Mouse (Mus musculus) MEL (cell line): ENCODE data around the gene B230307C23Rik. TPM values are rescaled to one million over a fixed set of nuclear protein-coding genes. Genes with fewer than 3 reads are reported as not detected.

Source experiments
- DNase-seq: peaks from one replicate; pipeline ENCODE4 v3.0.0; 2011; ENCODE audit warnings: low read depth, low spot score
- H3K27ac ChIP-seq: 2 replicates; pipeline ENCODE4 v1.5.1; 2012; ENCODE audit warnings: low read depth, mild to moderate bottlenecking, control low read depth, low read length, moderate library complexity; ENCODE audit not compliant: control insufficient read depth
- H3K27me3 ChIP-seq, 2 experiments: fragments of 150-350 bp in 1 of 2; sonication (generic) in 1 of 2; 2 replicates each; pipeline ENCODE4 v1.6.1; 2012; ENCODE audit warnings: low read length in 2 of 2, mild to moderate bottlenecking in 2 of 2, improper control_type of control experiment in 1 of 2, moderate library complexity in 1 of 2; ENCODE audit not compliant: insufficient read depth in 2 of 2, control insufficient read depth in 1 of 2
- H3K36me3 ChIP-seq, 2 experiments: 2 replicates each; pipeline ENCODE4 v1.6.1; 2012 to 2014; ENCODE audit warnings: low read length in 2 of 2, improper control_type of control experiment in 1 of 2, inconsistent platforms in 1 of 2, mild to moderate bottlenecking in 1 of 2; ENCODE audit not compliant: insufficient read depth in 2 of 2, control insufficient read depth in 1 of 2
- H3K4me1 ChIP-seq, 2 experiments: fragments of 150-350 bp in 1 of 2; sonication (generic) in 1 of 2; 2 replicates each; pipeline ENCODE4 v1.6.1; 2012; ENCODE audit warnings: low read length in 2 of 2, improper control_type of control experiment in 1 of 2, mild to moderate bottlenecking in 1 of 2; ENCODE audit not compliant: insufficient read depth in 2 of 2, control insufficient read depth in 1 of 2
- H3K4me3 ChIP-seq, 2 experiments: fragments of 150-350 bp in 1 of 2; sonication (generic) in 1 of 2; 2 replicates each; pipeline ENCODE4 v1.5.1; 2012; ENCODE audit warnings: low read depth in 2 of 2, low read length in 2 of 2, mild to moderate bottlenecking in 2 of 2, moderate library complexity in 2 of 2, control low read depth in 1 of 2, improper control_type of control experiment in 1 of 2; ENCODE audit not compliant: control insufficient read depth in 1 of 2, insufficient read depth in 1 of 2
- H3K79me2 ChIP-seq: 2 replicates; pipeline ENCODE4 v1.6.1; 2012; ENCODE audit warnings: mild to moderate bottlenecking, low read length, moderate library complexity; ENCODE audit not compliant: control insufficient read depth, poor library complexity, insufficient read depth
- H3K9ac ChIP-seq: 2 replicates; pipeline ENCODE4 v1.6.1; 2012; ENCODE audit warnings: low read depth, mild to moderate bottlenecking, control low read depth, low read length, moderate library complexity; ENCODE audit not compliant: control insufficient read depth, poor library complexity, severe bottlenecking
- H3K9me3 ChIP-seq: fragments of 150-350 bp; sonication (generic); replicated peaks from 2 replicates; pipeline ENCODE4 v1.6.1; 2012; ENCODE audit warnings: mild to moderate bottlenecking, low read length, improper control_type of control experiment, moderate library complexity; ENCODE audit not compliant: insufficient read depth
- BHLHE40 ChIP-seq: IDR thresholded peaks from 2 replicates; pipeline ENCODE4 v1.6.1; 2012; ENCODE audit warnings: low read depth, mild to moderate bottlenecking, inconsistent platforms, low read length, improper control_type of control experiment, borderline replicate concordance
- CHD1 ChIP-seq: IDR thresholded peaks from 2 replicates; pipeline ENCODE4 v1.6.1; 2012; ENCODE audit warnings: low read depth, mild to moderate bottlenecking, inconsistent platforms, low read length, improper control_type of control experiment
- CHD2 ChIP-seq: IDR thresholded peaks from 2 replicates; pipeline ENCODE4 v1.6.1; 2011; ENCODE audit warnings: low read length, improper control_type of control experiment
- E2F4 ChIP-seq: IDR thresholded peaks from 2 replicates; pipeline ENCODE4 v1.6.1; 2011; ENCODE audit warnings: low read depth, low read length, improper control_type of control experiment, borderline replicate concordance
- ELF1 ChIP-seq: IDR thresholded peaks from 2 replicates; pipeline ENCODE4 v1.6.1; 2014; ENCODE audit warnings: low read depth, mild to moderate bottlenecking, inconsistent platforms, low read length, improper control_type of control experiment, moderate library complexity
- EP300 ChIP-seq, 2 experiments: IDR thresholded peaks; 2 replicates each; pipeline ENCODE4 v1.6.1; 2011; ENCODE audit warnings: improper control_type of control experiment in 2 of 2, low read length in 2 of 2, low read depth in 1 of 2, mild to moderate bottlenecking in 1 of 2
- ETS1 ChIP-seq: IDR thresholded peaks from 2 replicates; pipeline ENCODE4 v1.6.1; 2012; ENCODE audit warnings: low read depth, mild to moderate bottlenecking, inconsistent platforms, low read length, improper control_type of control experiment, moderate library complexity
- GABPA ChIP-seq: IDR thresholded peaks from 2 replicates; pipeline ENCODE4 v1.6.1; 2012; ENCODE audit warnings: low read depth, mild to moderate bottlenecking, inconsistent platforms, low read length, improper control_type of control experiment, moderate library complexity
- GATA1 ChIP-seq: IDR thresholded peaks from 2 replicates; pipeline ENCODE4 v1.6.1; 2011; ENCODE audit warnings: low read depth, low read length, improper control_type of control experiment
- JUND ChIP-seq: IDR thresholded peaks from 2 replicates; pipeline ENCODE4 v1.6.1; 2011; ENCODE audit warnings: low read depth, mild to moderate bottlenecking, improper control_type of control experiment, low read length
- MEF2A ChIP-seq: IDR thresholded peaks from 2 replicates; pipeline ENCODE4 v1.6.1; 2014; ENCODE audit warnings: low read depth, mild to moderate bottlenecking, inconsistent platforms, low read length, improper control_type of control experiment; ENCODE audit not compliant: poor library complexity, insufficient replicate concordance, severe bottlenecking; ENCODE audit errors: extremely low read depth
- MXI1 ChIP-seq: IDR thresholded peaks from 2 replicates; pipeline ENCODE4 v1.6.1; 2011; ENCODE audit warnings: mild to moderate bottlenecking, low read depth, low read length, improper control_type of control experiment
- MYB ChIP-seq: IDR thresholded peaks from 2 replicates; pipeline ENCODE4 v1.6.1; 2011; ENCODE audit warnings: mild to moderate bottlenecking, low read depth, low read length, improper control_type of control experiment
- NRF1 ChIP-seq: IDR thresholded peaks from 2 replicates; pipeline ENCODE4 v1.6.1; 2014; ENCODE audit warnings: low read depth, mild to moderate bottlenecking, inconsistent platforms, low read length, improper control_type of control experiment, moderate library complexity; ENCODE audit not compliant: poor library complexity, insufficient read depth, severe bottlenecking
- POLR2A ChIP-seq, 2 experiments: IDR thresholded peaks; 2 replicates each; pipeline ENCODE4 v1.6.1; 2011 to 2012; ENCODE audit warnings: low read length in 2 of 2, mild to moderate bottlenecking in 2 of 2, control low read depth in 1 of 2, improper control_type of control experiment in 1 of 2, low read depth in 1 of 2, moderate library complexity in 1 of 2; ENCODE audit not compliant: control insufficient read depth in 1 of 2, insufficient read depth in 1 of 2, poor library complexity in 1 of 2
- POLR2AphosphoS2 ChIP-seq: IDR thresholded peaks from 2 replicates; pipeline ENCODE4 v1.6.1; 2011; ENCODE audit warnings: low read length, improper control_type of control experiment
- POLR2AphosphoS5 ChIP-seq: IDR thresholded peaks from 2 replicates; pipeline ENCODE4 v1.6.1; 2012; ENCODE audit warnings: low read depth, borderline replicate concordance, mild to moderate bottlenecking, inconsistent platforms, low read length, moderate library complexity, mixed read lengths
- RAD21 ChIP-seq: IDR thresholded peaks from 2 replicates; pipeline ENCODE4 v1.6.1; 2011; ENCODE audit warnings: mild to moderate bottlenecking, low read depth, low read length, improper control_type of control experiment
- TAL1 ChIP-seq: IDR thresholded peaks from 2 replicates; pipeline ENCODE4 v1.6.1; 2012; ENCODE audit warnings: mild to moderate bottlenecking, inconsistent platforms, low read length, moderate library complexity, mixed read lengths
- USF2 ChIP-seq, 2 experiments: IDR thresholded peaks; 2 replicates each; pipeline ENCODE4 v1.6.1; 2011 to 2012; ENCODE audit warnings: improper control_type of control experiment in 2 of 2, low read length in 2 of 2, borderline replicate concordance in 1 of 2, inconsistent platforms in 1 of 2, low read depth in 1 of 2, mild to moderate bottlenecking in 1 of 2; ENCODE audit not compliant: insufficient read depth in 1 of 2
- ZKSCAN1 ChIP-seq: IDR thresholded peaks from 2 replicates; pipeline ENCODE4 v1.6.1; 2012; ENCODE audit warnings: low read depth, mild to moderate bottlenecking, inconsistent platforms, low read length, improper control_type of control experiment, moderate library complexity
- ZMIZ1 ChIP-seq: IDR thresholded peaks from 2 replicates; pipeline ENCODE4 v1.6.1; 2012; ENCODE audit warnings: low read depth, mild to moderate bottlenecking, inconsistent platforms, low read length, improper control_type of control experiment, moderate library complexity
- ZNF384 ChIP-seq: IDR thresholded peaks from 2 replicates; pipeline ENCODE4 v1.6.1; 2012; ENCODE audit warnings: low read depth, mild to moderate bottlenecking, inconsistent platforms, low read length, improper control_type of control experiment
- polyA plus RNA-seq, 2 experiments: library from polyadenylated mRNA; stranded (reverse) in 1 of 2; unstranded in 1 of 2; fragments of >175 nt in 1 of 2; fragments of >200 nt in 1 of 2; gene quantifications; 2 replicates each; pipeline versions ENCODE4 v1.2.1 to v1.2.4; 2012; ENCODE audit warnings: low replicate concordance in 2 of 2, low read depth in 1 of 2; ENCODE audit not compliant: insufficient read length in 2 of 2, insufficient read depth in 1 of 2, missing spikeins in 1 of 2
- total RNA-seq: library from RNA; depleted of rRNA; stranded (reverse); fragments of 300-350 nt; gene quantifications from 2 replicates; pipeline ENCODE4 v1.2.3, GENCODE M21; 2012

The B230307C23Rik gene
- total and polyA plus RNA-seq, 3 experiments = 27.4 to 54.8 TPM; not detected in 1

DNA sequence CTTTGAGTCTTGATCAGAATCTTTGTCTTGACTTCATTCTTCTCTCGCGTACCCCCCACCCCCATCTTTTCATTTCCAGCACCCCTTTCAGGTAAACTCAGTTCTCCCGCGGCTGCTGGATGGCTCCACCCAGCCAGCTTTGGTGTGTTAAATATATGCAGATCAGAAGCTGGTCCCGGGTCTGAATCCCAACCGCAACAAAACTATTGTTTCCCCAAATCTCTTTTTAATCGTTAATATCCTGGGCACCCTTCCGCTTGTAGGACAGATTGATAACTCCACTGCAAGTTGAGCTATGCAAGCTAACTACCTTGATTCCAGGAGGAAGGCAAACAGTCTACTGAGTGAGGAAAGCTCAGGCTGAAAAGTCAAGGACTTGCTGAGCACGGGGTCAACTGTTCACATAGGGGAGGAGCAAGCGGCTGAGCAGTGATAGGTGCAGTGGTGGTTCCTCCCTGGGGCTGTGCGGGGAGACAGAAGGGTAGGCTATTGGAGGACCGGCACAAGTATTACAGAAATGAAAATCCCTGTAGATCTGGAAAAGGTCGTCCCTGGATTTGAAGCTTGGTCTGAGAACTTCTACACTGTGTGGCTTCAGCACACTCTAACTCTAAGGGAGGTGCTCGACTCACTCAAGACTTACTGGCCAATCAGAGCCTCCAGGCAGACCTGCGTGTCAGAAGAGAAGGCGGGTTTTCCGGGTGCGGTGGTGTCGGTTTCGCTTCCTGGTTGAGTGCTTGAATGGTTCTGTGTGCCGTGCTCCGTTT is at the start of gene B230307C23Rik (continued):
- TF ChIP-seq GATA1 = no peak
- no peak for TF ChIP-seq MEF2A
- TF ChIP-seq RAD21 = no peak
- no peak for TF ChIP-seq TAL1

DNA sequence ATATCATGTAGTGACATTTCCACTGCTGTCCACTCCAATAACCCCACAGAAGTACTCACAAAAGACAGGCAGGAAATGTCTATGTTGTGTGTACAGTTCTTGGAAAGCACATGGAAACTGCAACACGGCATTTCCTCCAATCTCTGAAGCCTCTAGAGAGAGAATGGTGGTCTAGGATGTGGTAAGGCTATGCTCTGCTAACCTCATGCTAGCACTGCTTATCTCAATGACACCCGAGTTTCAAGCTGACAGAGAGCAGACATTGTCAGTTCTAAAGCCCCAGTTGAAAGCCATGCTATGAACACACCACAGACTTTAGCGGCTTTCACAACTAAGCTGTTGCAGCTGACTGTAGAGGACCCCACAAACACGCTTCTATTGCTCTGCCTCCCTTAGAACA is 48.3 kb upstream of the B230307C23Rik start:
- Histone ChIP-seq H3K9me3 (no peaks in the 10 kb centered on the region), H3K9ac (no peak overlapping the region), H3K4me1 (peaks cover 0 to 2% of the 10 kb centered on the region in 2 experiments; a peak in 2 of 4 replicates), H3K79me2 (no peaks in the 10 kb centered on the region), H3K4me3 (no peak overlapping the region), H3K27ac (no peak overlapping the region), H3K36me3 (peaks cover 0 to 1% of the 10 kb centered on the region in 2 experiments; a peak in 2 of 4 replicates), H3K27me3 (no peaks in the 10 kb centered on the region)
- TF ChIP-seq JUND = no peak
- TF ChIP-seq ELF1 = no peak
- no peak for TF ChIP-seq USF2 (IDR thresholded peaks at IDR 0.05; ENCODE audit: borderline replicate concordance in 1 of 2, insufficient read depth in 1 of 2, low read depth in 1 of 2, low read length in 2 of 2)
- no peak for TF ChIP-seq POLR2A (IDR thresholded peaks at IDR 0.05; ENCODE audit: control insufficient read depth in 1 of 2, insufficient read depth in 1 of 2, low read depth in 1 of 2, low read length in 2 of 2, poor library complexity in 1 of 2)
- no peak for TF ChIP-seq GABPA
- no peak for TF ChIP-seq ZNF384
- no peak for TF ChIP-seq MXI1
- TF ChIP-seq ZMIZ1 = no peak
- no peak for TF ChIP-seq E2F4
- TF ChIP-seq TAL1 = no peak
- no peak for TF ChIP-seq CHD1
- no peak for TF ChIP-seq MYB
- TF ChIP-seq ETS1 = no peak
- no peak for TF ChIP-seq RAD21
- no peak for DNase-seq

DNA sequence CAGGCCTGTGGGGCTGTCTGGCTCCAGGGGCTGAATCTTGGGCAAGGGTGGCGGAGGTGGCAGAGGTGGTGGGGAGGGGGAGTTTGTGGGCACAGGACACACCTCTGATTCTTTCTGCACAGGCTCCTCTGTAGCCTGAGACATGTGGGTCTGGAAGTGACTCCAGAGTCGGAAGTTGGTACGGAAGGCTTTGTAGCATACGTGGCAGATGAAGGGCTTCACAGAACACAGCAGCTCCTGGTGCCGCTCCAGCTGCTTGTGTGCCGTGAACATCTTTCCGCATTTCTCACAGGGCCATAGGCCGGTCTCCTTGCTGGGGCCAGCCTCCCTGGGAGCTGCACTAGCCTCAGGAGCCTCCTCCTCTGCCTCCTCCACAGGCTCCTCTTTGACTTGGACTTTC is 47.1 kb upstream of the B230307C23Rik start:
- H3K27ac ChIP-seq = no peak overlapping the region
- H3K9me3 ChIP-seq = no peaks in the 10 kb centered on the region
- no peak for TF ChIP-seq MYB
- TF ChIP-seq BHLHE40 = no peak
- TF ChIP-seq GABPA = no peak
- TF ChIP-seq GATA1 = no peak
- no peak for TF ChIP-seq TAL1
- TF ChIP-seq ZKSCAN1 = no peak
- no peak for TF ChIP-seq JUND
- no peak for TF ChIP-seq EP300 (IDR thresholded peaks at IDR 0.05; ENCODE audit: low read depth in 1 of 2, low read length in 2 of 2)
- TF ChIP-seq USF2 (IDR thresholded peaks at IDR 0.05; ENCODE audit: borderline replicate concordance in 1 of 2, insufficient read depth in 1 of 2, low read depth in 1 of 2, low read length in 2 of 2) = no peak
- no peak for TF ChIP-seq CHD2
- no peak for TF ChIP-seq NRF1
- no peak for TF ChIP-seq POLR2A (IDR thresholded peaks at IDR 0.05; ENCODE audit: control insufficient read depth in 1 of 2, insufficient read depth in 1 of 2, low read depth in 1 of 2, low read length in 2 of 2, poor library complexity in 1 of 2)
- no peak for TF ChIP-seq MXI1
- no peak for TF ChIP-seq POLR2AphosphoS2
- TF ChIP-seq ETS1 = no peak
- TF ChIP-seq MEF2A = no peak
- no peak for TF ChIP-seq POLR2AphosphoS5
- no peak for TF ChIP-seq ZMIZ1
- no peaks in the 10 kb centered on the region for H3K79me2 ChIP-seq
- no peak overlapping the region for H3K9ac ChIP-seq
- H3K36me3 ChIP-seq = peaks cover 0 to 2% of the 10 kb centered on the region in 2 experiments; a peak in 2 of 4 replicates
- peaks cover 0 to 2% of the 10 kb centered on the region in 2 experiments; a peak in 2 of 4 replicates for H3K4me1 ChIP-seq
- H3K4me3 ChIP-seq = no peak overlapping the region
- no peak for DNase-seq
- H3K27me3 ChIP-seq = no peaks in the 10 kb centered on the region
